Mouse (Mus musculus) adrenal gland, postnatal 25 days (tissue): ENCODE data around the gene Mettl1. TPM values are rescaled to one million over a fixed set of nuclear protein-coding genes. Genes with fewer than 3 reads are reported as not detected.
"Not testable (repeated sequence)": the region's sequence is repeated elsewhere in the genome, so short reads cannot be mapped to it uniquely, and the experiment has no call there.

Source experiments
- DNase-seq: peaks from one replicate; pipeline ENCODE4 v3.0.0; 2021; ENCODE audit warnings: mixed read lengths
- total RNA-seq: library from RNA; stranded (reverse); gene quantifications from 2 replicates; pipeline ENCODE4 v1.2.3, GENCODE M21; 2021

Mettl1 gene
- total RNA-seq, 1 experiment from 2014 or later, result 17.6 TPM

GRCm38 (mm10) chr10:127068360-127069038 is 27.3 kb downstream of the Mettl1 start:
- no peak for DNase-seq

GRCm38 (mm10) chr10:127069281-127070189 is 28.3 kb downstream of the Mettl1 start:
- DNase-seq, result no peak

- DNase-seq, result peak; percentile 84
Measured at GRCm38 (mm10) chr10:127070190-127071121, 29.2 kb downstream of the Mettl1 start, which contains the start of gene Tspan31. Gene Tspan31 (minus strand): TSS chr10:127070264.

- DNase-seq, result no peak
Measured at GRCm38 (mm10) chr10:127071203-127071602, 30.0 kb downstream of the Mettl1 start.

DNA sequence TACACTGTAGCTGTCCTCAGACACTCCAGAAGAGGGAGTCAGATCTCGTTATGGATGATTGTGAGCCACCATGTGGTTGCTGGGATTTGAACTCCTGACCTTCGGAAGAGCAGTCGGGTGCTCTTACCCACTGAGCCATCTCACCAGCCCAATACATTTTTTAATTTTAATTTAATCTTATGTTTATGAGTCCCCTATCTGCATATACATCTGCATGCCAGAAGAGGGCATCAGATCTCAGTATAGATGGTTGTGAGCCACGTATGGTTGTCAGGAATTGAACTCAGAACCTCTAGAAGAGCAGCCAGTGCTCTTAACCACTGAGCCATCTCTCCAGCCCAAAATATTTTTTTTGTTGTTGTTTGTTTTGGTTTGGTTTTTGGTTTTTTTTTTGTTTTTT is 31.1 kb downstream of the Mettl1 start:
- not testable (repeated sequence) for DNase-seq

- not testable (repeated sequence) for DNase-seq
Measured at GRCm38 (mm10) chr10:127072969-127073368, 31.8 kb downstream of the Mettl1 start.

DNA sequence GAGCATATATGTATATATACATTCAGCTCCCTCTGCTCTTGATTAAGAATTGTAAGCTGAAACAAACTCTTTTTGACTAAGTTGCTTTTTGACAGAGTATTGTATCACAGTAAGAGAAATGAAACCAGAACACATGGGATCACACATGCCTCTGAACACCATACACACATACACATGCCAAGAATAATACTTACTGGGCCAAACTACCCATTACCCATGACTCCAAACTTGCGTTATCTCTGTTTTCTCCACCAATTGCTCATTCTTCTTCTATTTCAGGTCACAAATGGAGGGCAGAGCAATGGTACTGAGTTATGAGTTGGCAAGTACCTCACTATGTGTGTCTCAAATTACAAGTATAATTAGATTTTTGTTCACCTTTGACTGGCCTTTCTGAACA is 32.8 kb downstream of the Mettl1 start:
- no peak for DNase-seq

DNA sequence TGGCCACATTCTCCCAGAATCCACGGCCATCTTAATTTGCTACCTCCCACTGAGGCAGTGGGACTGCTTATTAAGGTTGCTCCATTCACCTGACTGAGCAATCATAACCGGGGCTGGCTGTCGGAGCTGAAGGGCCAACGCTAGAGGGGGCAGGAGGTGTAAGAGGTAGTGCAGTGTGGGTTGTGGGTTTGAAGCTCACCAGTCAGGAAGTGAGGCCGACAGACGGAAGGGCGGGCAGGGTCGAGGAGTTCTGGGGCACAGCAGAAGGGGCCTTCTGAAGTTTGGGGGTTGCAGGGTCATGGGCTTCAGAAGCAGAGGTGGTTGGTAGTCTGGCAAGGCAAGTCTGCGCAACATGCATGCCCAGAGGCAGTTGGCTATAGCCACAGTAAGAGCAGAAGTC is 33.9 kb downstream of the Mettl1 start, which contains the start of gene Agap2:
Gene Agap2 (plus strand): TSS at position 205 of the 400 bp plus-strand sequence.
- no peak for DNase-seq

DNA sequence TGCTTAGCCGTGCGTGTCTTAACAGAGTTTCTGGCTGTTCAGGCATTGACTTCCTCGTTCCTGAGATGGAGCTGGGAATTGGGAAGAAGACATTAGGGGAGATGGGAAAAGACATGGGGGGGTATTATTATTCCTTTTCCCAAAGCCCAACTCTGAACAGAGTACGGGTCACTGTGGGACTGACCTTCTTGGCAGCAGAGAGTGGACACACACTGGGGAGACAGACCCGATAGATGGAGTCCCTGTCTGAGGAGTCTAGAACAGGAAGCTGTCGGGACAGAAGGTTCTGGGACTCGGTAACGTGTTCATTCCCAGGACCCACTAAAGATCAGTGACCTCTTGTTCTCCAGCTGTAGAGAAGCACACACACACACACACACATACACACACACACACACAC is 34.4 kb downstream of the Mettl1 start:
- no peak for DNase-seq

DNA sequence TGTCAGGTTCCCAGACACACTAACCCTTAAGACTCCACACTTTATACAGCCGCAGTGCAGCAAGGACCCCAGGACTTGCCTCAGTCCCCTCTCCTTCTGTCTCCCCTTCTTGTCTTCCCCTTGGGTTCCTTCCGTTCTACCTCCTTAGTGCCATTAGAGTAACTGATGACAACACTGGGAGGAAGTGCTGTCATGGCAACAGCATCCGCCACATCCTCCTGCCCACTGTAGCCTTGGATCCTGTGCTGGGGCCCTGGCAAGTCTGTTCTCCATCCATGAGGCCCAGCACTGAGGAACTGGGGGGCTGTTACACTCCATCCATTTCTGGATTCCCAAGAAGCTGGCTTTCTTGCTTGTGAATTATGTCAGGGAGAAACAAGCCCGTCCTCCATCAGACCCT is 34.9 kb downstream of the Mettl1 start:
- no peak for DNase-seq

DNA sequence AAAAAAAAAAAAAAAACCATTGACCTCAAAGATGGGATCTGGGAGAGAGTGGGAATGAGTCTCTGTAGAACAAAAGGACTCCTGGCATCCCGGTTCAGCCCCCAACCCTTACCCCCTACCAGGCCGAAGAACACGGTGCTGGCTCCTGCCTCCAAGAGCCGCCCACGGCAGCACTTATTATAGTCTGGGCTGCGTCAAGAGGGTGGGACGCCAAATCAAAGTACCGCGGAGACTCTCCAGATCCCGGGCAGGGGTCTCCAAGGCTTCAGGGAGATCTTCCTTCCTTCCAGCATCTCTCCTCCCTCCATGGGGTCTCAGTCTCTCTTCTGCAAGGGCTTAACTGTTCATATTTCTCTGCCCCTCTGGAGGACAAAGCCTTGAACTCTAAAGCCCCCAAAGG is 36.3 kb downstream of the Mettl1 start:
- no peak for DNase-seq

DNA sequence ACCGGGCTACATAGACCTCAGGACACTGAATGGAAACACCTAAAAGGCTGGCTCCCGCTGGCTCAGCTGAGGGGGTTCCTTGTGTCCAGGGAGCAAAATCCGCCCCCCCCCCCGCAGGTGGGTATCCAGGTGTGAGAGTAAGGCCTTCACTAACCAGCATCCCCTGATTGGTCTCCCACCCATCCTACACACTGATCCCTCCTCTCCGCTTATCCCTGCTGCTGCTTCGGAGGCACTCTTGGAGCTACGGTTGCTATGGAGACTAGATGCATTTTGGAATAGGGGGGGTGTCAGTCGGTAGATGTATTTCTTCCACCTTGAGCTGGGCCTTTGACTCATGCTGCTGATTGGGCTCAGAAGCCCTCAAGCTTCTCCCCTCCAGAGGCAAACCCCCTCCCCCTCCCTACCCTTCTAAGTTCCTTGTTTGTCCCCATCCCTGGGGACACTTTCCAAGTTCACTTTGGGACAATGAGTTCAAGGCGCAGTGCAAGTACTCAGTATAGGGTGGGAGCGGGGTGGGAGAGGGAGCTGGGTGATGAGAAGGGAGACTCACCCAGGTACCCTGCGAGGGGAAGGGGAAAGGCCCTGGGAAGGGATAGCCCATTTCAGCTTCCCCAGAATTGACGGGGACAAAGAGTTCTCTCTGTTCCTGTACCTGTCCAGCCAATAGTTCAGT is 36.9 kb downstream of the Mettl1 start:
- DNase-seq, result no peak

- no peak for DNase-seq
Measured at GRCm38 (mm10) chr10:127078677-127079575, 37.7 kb downstream of the Mettl1 start.

DNA sequence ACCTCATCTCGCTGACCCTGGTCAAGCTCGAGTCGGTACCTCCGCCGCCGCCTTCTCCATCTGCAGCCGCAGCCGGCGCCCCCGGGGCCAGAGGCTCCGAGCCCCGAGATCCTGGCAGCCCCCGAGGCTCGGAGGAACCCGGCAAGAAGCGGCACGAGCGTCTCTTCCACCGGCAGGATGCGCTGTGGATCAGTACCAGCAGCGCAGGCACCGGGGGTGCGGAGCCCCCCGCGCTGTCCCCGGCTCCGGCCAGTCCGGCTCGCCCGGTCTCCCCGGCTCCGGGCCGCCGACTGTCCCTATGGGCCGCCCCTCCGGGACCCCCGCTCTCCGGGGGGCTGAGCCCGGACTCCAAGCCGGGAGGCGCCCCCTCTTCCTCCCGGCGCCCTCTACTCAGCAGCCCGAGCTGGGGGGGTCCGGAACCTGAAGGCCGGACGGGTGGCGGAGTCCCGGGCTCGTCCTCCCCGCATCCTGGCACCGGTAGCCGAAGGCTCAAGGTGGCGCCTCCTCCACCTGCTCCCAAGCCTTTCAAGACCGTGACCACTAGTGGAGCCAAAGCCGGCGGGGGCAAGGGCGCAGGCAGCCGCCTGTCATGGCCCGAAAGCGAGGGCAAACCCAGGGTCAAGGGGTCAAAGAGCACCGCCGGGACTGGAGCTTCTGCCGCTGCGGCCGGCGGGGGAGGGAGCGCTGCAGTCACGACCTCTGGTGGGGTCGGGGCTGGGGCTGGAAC is 38.6 kb downstream of the Mettl1 start:
- no peak for DNase-seq

- peak; percentile 33 for DNase-seq
Measured at GRCm38 (mm10) chr10:127080901-127081780, 39.9 kb downstream of the Mettl1 start.

- DNase-seq, result no peak
Measured at GRCm38 (mm10) chr10:127081996-127082620, 40.9 kb downstream of the Mettl1 start.

DNA sequence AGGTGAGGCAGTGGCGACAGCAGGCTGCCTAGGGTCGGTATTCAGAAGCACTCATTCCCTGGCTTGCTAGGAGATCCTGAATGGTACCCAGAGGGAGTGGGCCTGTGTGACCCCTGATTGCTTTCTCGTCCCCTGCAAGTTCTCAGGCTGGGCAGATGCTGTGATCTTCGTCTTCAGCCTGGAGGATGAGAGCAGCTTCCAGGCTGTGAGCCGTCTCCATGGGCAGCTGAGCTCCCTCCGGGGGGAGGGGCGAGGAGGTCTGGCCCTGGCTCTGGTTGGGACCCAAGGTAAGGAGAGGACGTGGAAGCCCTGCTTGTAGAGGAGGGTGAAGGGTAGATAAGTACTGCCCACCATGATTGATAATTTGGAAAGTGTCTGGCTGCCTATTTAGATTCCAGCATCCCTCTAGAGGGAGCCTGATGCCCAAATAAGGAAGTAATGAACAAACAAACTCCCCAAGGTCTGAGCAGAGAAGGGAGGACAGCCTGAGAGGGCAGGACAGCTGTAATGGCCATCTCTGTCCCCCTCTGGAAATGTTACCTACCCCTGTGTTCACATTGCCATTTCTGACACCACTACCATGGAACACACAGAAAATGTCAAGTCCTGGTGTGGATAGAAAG is 42.2 kb downstream of the Mettl1 start:
- no peak for DNase-seq

GRCm38 (mm10) chr10:127083915-127084306 is 42.7 kb downstream of the Mettl1 start:
- no peak for DNase-seq
